Mouse (Mus musculus): ENCODE results near the gene Cdrt4.

DNA sequence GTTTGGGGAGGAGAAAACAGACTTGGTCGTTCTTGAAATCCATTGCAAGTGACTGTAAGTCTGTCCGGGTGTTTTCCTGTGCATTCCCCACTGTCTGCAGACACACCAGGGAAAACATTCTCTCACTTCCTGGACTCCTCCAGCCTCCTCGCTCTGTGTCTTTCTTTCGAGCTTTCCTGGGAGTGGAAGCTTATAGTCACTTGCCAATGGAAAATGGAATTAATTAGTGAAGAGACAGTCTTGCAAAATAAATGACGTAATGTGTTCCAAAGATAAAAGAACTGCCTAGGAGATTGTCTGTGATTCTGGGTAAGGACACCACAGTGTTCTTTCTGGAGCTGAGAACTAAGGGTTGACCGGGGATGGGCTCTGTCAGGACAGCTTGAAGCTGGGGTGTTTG, 7.5 kb upstream of the Cdrt4 start:
- TF ChIP-seq POLR2A (IDR thresholded peaks at IDR 0.05; ENCODE audit: control insufficient read depth, extremely low read depth, insufficient read depth, low read length, poor library complexity), result no peak
- no peak for TF ChIP-seq CTCF (IDR thresholded peaks at IDR 0.05; ENCODE audit: borderline replicate concordance, control insufficient read depth, extremely low read depth, insufficient read depth, low read length, poor library complexity)

Measured in thymus, adult 2 months (tissue).